Comparison of ENCODE assay signal across 36 mouse cellular contexts in the genomic region with DNA sequence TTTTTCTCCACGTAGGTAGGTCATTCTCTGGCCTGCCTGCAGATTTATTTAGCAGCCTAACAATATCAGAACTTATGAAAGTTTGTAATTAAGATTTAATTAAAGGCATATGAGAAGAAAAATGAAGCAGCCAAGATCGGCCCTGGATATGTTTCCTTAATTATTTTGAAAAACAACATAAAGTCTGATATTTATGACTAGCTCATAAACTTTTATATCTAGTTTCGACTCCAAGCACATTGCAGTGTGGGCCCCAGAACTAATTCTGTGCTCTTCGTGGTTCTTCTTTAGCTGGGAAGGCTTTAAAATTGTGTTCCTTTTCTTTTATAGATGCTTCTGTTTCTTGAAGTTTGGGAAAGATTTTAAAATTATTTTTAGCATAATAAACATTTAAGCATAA. TPM values are rescaled to one million over a fixed set of nuclear protein-coding genes. Genes with fewer than 3 reads are reported as not detected.
"Had no signal": no experiment of that assay in that cellular context is flagged by ENCODE, and none has a peak within 500 bp of the region (broad histone marks: within the 10 kb centered on the region; RNA-seq: fewer than 3 reads in every experiment).

No protein-coding gene starts in this region.

- H3K36me3 ChIP-seq: heart, embryonic 13.5 days; heart, embryonic 15.5 days; hindbrain, embryonic 13.5 days; hindbrain, embryonic 15.5 days; limb, embryonic 10.5 days; limb, embryonic 12.5 days; liver, embryonic 13.5 days; liver, embryonic 15.5 days had no signal

- H3K27me3 ChIP-seq: heart, embryonic 13.5 days; heart, embryonic 15.5 days; hindbrain, embryonic 13.5 days; hindbrain, embryonic 15.5 days; limb, embryonic 12.5 days; liver, embryonic 13.5 days; liver, embryonic 15.5 days had no signal

- H3K4me1 ChIP-seq: heart, embryonic 15.5 days; hindbrain, embryonic 13.5 days; hindbrain, embryonic 15.5 days; limb, embryonic 10.5 days had no signal

- H3K9ac ChIP-seq: forebrain, postnatal 0 days; heart, embryonic 13.5 days; heart, embryonic 15.5 days; hindbrain, embryonic 13.5 days; hindbrain, embryonic 15.5 days; limb, embryonic 12.5 days; liver, embryonic 13.5 days; liver, embryonic 15.5 days had no signal

- H3K9me3 ChIP-seq: heart, embryonic 13.5 days; heart, embryonic 15.5 days; hindbrain, embryonic 13.5 days; hindbrain, embryonic 15.5 days; limb, embryonic 10.5 days; limb, embryonic 12.5 days; liver, embryonic 13.5 days; liver, embryonic 15.5 days had no signal

- H3K27ac ChIP-seq: heart, adult 2 months; heart, embryonic 13.5 days; heart, embryonic 15.5 days; hindbrain, embryonic 13.5 days; hindbrain, embryonic 15.5 days; hindbrain, postnatal 0 days; limb, embryonic 10.5 days; limb, embryonic 12.5 days; liver, embryonic 13.5 days; liver, embryonic 15.5 days had no signal

- DNase-seq: forebrain, postnatal 0 days; gastrocnemius, postnatal 14 days; gastrocnemius, postnatal 36 days; heart, adult 2 months; heart, postnatal 14 days; heart, postnatal 36 days; kidney, adult 11 months; kidney, adult 2 months; kidney, postnatal 36 days; layer of hippocampus, adult 9-11 months; layer of hippocampus, postnatal 36 days; liver; liver, embryonic 13.5 days had no signal

- H3K4me2 ChIP-seq: heart, embryonic 11.5 days; heart, embryonic 13.5 days; heart, embryonic 15.5 days; hindbrain, embryonic 13.5 days; hindbrain, embryonic 15.5 days; limb, embryonic 12.5 days; liver, embryonic 11.5 days; liver, embryonic 13.5 days; liver, embryonic 15.5 days had no signal

- ATAC-seq: forebrain, postnatal 0 days; hindbrain, postnatal 0 days; intestine, embryonic 16.5 days had no signal

- H3K4me3 ChIP-seq: heart, adult 2 months; heart, embryonic 13.5 days; heart, embryonic 15.5 days; hindbrain, embryonic 13.5 days; hindbrain, embryonic 15.5 days; limb, embryonic 10.5 days; limb, embryonic 12.5 days; liver, embryonic 13.5 days; liver, embryonic 15.5 days had no signal

RNA-seq across cellular contexts. Expression of a gene that starts 23.4 kb away (rescaled TPM):
- total RNA-seq: forebrain, postnatal 0 days; gastrocnemius, adult 18-20 months; gastrocnemius, adult 8-10 months; gastrocnemius, postnatal 36 days; heart, adult 2 months; heart, postnatal 36 days; hematopoietic stem cell, adult 5-6 weeks; hindbrain, postnatal 0 days; layer of hippocampus, adult 18-20 months; layer of hippocampus, adult 8-10 months; layer of hippocampus, postnatal 36 days; left cerebral cortex, adult 18-20 months; left cerebral cortex, adult 8-10 months; left cerebral cortex, postnatal 14 days; left cerebral cortex, postnatal 36 days had no signal
- polyA plus RNA-seq: gonadal fat pad, adult 2 months; heart, adult 2 months; hindbrain, embryonic 11.5 days; hindbrain, embryonic 13.5 days; hindbrain, postnatal 0 days; intestine, embryonic 14.5 days; limb, embryonic 10.5 days; limb, embryonic 12.5 days had no signal
